Mouse (Mus musculus): Measurements from ENCODE around the gene Ciao2a. TPM values are rescaled to one million over a fixed set of nuclear protein-coding genes. Genes with fewer than 3 reads are reported as not detected.
A peak's percentile ranks its signal among the peaks of the same experiment; 100 is the strongest.

Gene Ciao2a
- polyA plus RNA-seq (2012; rRNA removed) = 6.9 and 7.4 TPM in 2 replicates

DNA sequence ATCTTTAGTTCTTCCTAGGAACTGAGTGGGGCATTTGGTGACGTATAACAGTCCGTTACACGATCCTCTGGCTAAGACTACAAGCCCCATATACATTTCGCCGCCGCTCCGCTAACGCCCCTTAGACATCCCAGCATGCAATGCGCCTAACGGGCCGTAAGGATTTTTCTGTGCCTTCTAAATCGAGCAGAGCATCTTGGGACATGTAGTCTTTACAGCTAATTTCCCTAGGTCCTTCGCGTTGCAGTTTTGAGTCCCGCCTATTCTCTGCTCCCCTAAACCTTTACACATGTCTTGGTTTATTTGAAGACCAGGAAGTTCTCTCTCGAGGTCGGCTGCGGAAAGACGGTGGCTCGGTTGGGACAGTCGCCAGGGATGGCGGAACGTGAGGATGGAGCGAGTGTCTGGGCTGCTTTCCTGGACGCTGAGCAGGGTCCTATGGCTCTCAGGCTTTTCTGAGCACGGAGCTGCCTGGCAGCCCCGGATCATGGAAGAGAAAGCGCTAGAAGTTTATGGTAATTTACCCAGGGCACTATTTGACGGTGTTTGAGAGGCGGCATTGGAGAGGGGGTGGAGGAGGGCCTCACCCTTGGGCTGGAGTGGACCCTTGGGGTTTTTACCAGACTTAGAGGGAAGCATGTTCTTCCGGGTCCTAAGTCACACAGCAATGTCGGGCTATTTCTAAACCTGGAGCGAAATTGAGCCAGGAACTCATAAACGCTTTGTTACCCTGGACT lies at the start of gene Ciao2a, which contains the start of gene Snx1:
TSS of gene Ciao2a (plus strand) at position 156 of the 737 bp plus-strand sequence.
TSS of gene Snx1 (minus strand) at position 132 of the 737 bp plus-strand sequence.
- H3K4me3 ChIP-seq (ENCODE audit: extremely low read depth, insufficient read depth, insufficient read length) = peak within 1 kb of the TSS; percentile 71
- no peaks in the 10 kb centered on the region for H3K36me3 ChIP-seq (ENCODE audit: control insufficient read depth, insufficient read depth, low read length)
- peaks cover 3% of the 10 kb centered on the region; the same call in 1 of the 2 replicates for H3K4me1 ChIP-seq (ENCODE audit: control insufficient read depth, insufficient read depth, insufficient read length)
- peak; percentile 95 to 97 for DNase-seq (ENCODE audit: low read depth in 1 of 2, low spot score in 2 of 2)
- under 1% methylated on average over 34 of the region's 34 CpGs for WGBS
- no peak for TF ChIP-seq CTCF (IDR thresholded peaks at IDR 0.05; ENCODE audit: extremely low read depth, insufficient read depth, insufficient read length, insufficient replicate concordance)
- TF ChIP-seq POLR2A (IDR thresholded peaks at IDR 0.05; ENCODE audit: low read depth, low read length) = peak; percentile 19; the same call in 1 of the 2 replicates
- H3K27ac ChIP-seq (ENCODE audit: insufficient read depth, low read length) = peak within 1 kb of the TSS; percentile 75
- H3K27me3 ChIP-seq (ENCODE audit: control insufficient read depth, insufficient read depth, low read length) = no peaks in the 10 kb centered on the region

DNA sequence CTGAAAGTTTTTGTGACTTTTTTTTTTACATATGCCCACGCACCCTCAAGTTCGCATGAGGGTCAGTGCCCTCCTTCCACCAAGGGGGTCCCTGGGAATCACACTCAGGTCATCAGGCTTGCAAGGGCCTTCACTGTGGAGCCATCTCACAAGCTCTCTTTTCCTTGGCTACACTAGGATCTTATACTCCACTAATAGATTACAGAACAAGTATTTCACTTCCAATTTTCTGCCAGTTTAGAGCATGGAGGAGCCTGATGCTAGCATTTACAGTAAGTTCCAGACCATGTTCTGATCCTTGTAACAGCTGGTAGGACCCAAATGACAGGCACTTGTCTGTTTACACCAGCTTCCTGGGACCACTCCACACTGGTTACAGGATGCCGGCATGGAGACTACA lies 48.3 kb upstream of the Ciao2a start:
- no peak for DNase-seq (ENCODE audit: low read depth in 1 of 2, low spot score in 2 of 2)
- 82% methylated on average over 3 of the region's 3 CpGs for WGBS
- Histone ChIP-seq H3K4me1 (ENCODE audit: control insufficient read depth, insufficient read depth, insufficient read length) (0 out of 2 replicates have a peak, but pooled peaks cover 1% of the 10 kb centered on the region), H3K4me3 (ENCODE audit: extremely low read depth, insufficient read depth, insufficient read length) (no peak overlapping the region), H3K27ac (ENCODE audit: insufficient read depth, low read length) (no peak overlapping the region), H3K27me3 (ENCODE audit: control insufficient read depth, insufficient read depth, low read length) (no peaks in the 10 kb centered on the region), H3K36me3 (ENCODE audit: control insufficient read depth, insufficient read depth, low read length) (no peaks in the 10 kb centered on the region)
- TF ChIP-seq CTCF (IDR thresholded peaks at IDR 0.05; ENCODE audit: extremely low read depth, insufficient read depth, insufficient read length, insufficient replicate concordance) (no peak), POLR2A (IDR thresholded peaks at IDR 0.05; ENCODE audit: low read depth, low read length) (no peak)

DNA sequence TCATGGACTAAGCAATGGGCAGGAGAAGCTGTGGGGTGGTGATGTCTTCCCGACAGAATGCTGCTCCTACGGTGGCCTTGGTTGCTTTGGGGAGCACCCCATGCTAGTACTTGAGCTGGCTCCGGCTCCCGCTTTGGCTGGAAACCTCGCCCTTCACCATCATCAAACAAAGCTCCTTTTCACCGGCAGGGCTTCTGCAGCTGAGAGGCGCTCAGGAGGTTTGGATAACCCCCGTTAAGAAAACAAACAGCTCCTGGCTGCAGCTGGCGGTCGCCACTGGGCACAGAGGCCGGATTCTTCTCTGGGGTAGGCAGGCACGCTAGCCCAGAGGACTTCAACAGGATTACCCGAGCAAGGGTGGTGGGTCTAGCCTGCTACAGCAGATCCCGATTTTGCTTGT lies 47.9 kb upstream of the Ciao2a start:
- TF ChIP-seq POLR2A (IDR thresholded peaks at IDR 0.05; ENCODE audit: low read depth, low read length) (no peak), CTCF (IDR thresholded peaks at IDR 0.05; ENCODE audit: extremely low read depth, insufficient read depth, insufficient read length, insufficient replicate concordance) (no peak)
- no peak for DNase-seq (ENCODE audit: low read depth in 1 of 2, low spot score in 2 of 2)
- Histone ChIP-seq H3K27ac (ENCODE audit: insufficient read depth, low read length) (no peak overlapping the region), H3K36me3 (ENCODE audit: control insufficient read depth, insufficient read depth, low read length) (no peaks in the 10 kb centered on the region), H3K27me3 (ENCODE audit: control insufficient read depth, insufficient read depth, low read length) (no peaks in the 10 kb centered on the region), H3K4me1 (ENCODE audit: control insufficient read depth, insufficient read depth, insufficient read length) (no peaks in the 10 kb centered on the region), H3K4me3 (ENCODE audit: extremely low read depth, insufficient read depth, insufficient read length) (no peak overlapping the region)
- WGBS = 56% methylated on average over 14 of the region's 14 CpGs

- Histone ChIP-seq H3K4me3 (ENCODE audit: extremely low read depth, insufficient read depth, insufficient read length) (no peak overlapping the region), H3K27ac (ENCODE audit: insufficient read depth, low read length) (no peak overlapping the region), H3K27me3 (ENCODE audit: control insufficient read depth, insufficient read depth, low read length) (no peaks in the 10 kb centered on the region), H3K36me3 (ENCODE audit: control insufficient read depth, insufficient read depth, low read length) (no peaks in the 10 kb centered on the region), H3K4me1 (ENCODE audit: control insufficient read depth, insufficient read depth, insufficient read length) (no peaks in the 10 kb centered on the region)
- no peak for TF ChIP-seq CTCF (IDR thresholded peaks at IDR 0.05; ENCODE audit: extremely low read depth, insufficient read depth, insufficient read length, insufficient replicate concordance)
- no peak for TF ChIP-seq POLR2A (IDR thresholded peaks at IDR 0.05; ENCODE audit: low read depth, low read length)
- WGBS = 93% methylated on average over 3 of the region's 3 CpGs
- DNase-seq (ENCODE audit: low read depth in 1 of 2, low spot score in 2 of 2) = no peak
These were observed 45.5 kb upstream of the Ciao2a start for GRCm38 (mm10) chr9:66080804-66081459.

DNA sequence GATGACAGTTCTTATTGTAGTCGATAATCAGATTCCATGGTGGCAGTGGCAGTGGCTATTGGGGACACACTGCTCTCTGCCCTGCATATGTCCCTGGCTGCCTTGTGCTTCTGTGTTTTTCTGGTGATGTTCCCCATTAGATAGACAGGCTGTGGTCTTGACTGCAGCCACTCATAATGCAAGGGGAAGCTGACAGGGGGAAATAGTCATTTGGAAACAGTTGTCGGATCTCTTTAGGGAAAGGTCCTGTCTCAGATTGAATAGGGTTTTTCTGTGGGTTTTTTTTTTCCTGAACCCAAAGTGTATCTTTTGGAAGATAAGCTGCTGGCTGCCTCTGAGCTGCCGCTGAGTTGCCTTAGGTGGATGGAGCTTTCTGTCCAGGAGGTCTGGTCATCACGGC lies 44.4 kb upstream of the Ciao2a start:
- no peak overlapping the region for H3K27ac ChIP-seq (ENCODE audit: insufficient read depth, low read length)
- TF ChIP-seq POLR2A (IDR thresholded peaks at IDR 0.05; ENCODE audit: low read depth, low read length) (no peak), CTCF (IDR thresholded peaks at IDR 0.05; ENCODE audit: extremely low read depth, insufficient read depth, insufficient read length, insufficient replicate concordance) (no peak)
- H3K4me3 ChIP-seq (ENCODE audit: extremely low read depth, insufficient read depth, insufficient read length) = no peak overlapping the region
- no peak for DNase-seq (ENCODE audit: low read depth in 1 of 2, low spot score in 2 of 2)
- no peaks in the 10 kb centered on the region for H3K27me3 ChIP-seq (ENCODE audit: control insufficient read depth, insufficient read depth, low read length)
- 75% methylated on average over 4 of the region's 4 CpGs for WGBS
- H3K4me1 ChIP-seq (ENCODE audit: control insufficient read depth, insufficient read depth, insufficient read length) = no peaks in the 10 kb centered on the region
- peaks cover 2% of the 10 kb centered on the region; the same call in 1 of the 2 replicates for H3K36me3 ChIP-seq (ENCODE audit: control insufficient read depth, insufficient read depth, low read length)

DNA sequence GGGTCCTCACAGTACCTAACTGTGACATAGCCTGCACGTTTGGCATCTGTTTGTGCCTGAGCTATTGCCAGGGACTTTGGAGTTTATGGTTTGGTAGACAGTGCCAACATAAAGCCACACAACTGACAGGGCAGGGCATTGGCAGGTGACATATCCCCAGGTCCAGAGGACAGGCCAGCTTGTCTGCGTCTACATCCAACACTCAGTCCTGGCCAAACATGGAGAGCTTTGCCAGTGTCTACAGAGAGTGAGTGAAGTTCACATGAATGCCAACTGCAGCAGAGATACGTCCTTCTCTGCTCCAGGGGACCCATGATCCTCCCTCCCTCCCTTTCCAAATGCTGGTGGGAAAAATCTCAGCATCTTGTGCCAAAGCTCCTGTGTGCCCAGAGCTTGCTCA lies 42.2 kb upstream of the Ciao2a start:
- Histone ChIP-seq H3K4me1 (ENCODE audit: control insufficient read depth, insufficient read depth, insufficient read length) (no peaks in the 10 kb centered on the region), H3K27me3 (ENCODE audit: control insufficient read depth, insufficient read depth, low read length) (no peaks in the 10 kb centered on the region), H3K27ac (ENCODE audit: insufficient read depth, low read length) (no peak overlapping the region), H3K4me3 (ENCODE audit: extremely low read depth, insufficient read depth, insufficient read length) (no peak overlapping the region), H3K36me3 (ENCODE audit: control insufficient read depth, insufficient read depth, low read length) (peaks cover 8% of the 10 kb centered on the region; the same call in 1 of the 2 replicates)
- TF ChIP-seq POLR2A (IDR thresholded peaks at IDR 0.05; ENCODE audit: low read depth, low read length) (no peak), CTCF (IDR thresholded peaks at IDR 0.05; ENCODE audit: extremely low read depth, insufficient read depth, insufficient read length, insufficient replicate concordance) (no peak)
- WGBS = 90% methylated on average over 3 of the region's 3 CpGs
- no peak for DNase-seq (ENCODE audit: low read depth in 1 of 2, low spot score in 2 of 2)
